29 mouse cellular contexts compared by ENCODE assay signal in the genomic region with DNA sequence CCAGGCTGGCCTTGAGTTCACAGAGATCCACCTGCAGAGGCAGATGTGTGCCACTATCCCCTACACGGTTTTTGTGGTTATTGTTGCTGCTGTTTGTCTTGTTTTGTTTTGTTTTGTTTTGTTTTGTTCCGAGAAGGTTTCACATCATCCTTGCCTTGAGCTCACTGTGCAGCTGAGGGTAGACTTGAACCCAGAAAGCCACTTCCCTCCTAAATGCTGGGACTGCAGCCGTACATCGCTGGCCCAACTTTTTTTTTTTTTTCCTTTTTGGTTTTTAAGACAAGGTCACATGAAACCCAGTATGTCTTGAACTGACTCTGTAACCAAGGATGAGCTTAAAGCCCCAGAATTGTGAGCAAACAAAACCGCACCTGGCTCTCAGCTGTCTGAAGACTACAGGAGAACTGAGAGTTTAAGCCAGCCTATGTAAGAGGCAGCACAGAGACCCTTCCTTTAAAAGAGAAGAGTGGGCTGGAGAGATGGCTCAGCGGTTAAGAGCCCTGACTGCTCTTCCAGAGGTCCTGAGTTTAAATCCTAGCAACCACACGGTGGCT. TPM values are rescaled to one million over a fixed set of nuclear protein-coding genes. Genes with fewer than 3 reads are reported as not detected.
DNase-seq lines count a peak whose midpoint lies in the region; ATAC-seq and TF ChIP-seq lines count a peak whose summit lies in the region.
"Had no signal": no experiment of that assay in that cellular context is flagged by ENCODE, and none has a peak within 500 bp of the region (broad histone marks: within the 10 kb centered on the region; RNA-seq: fewer than 3 reads in every experiment).

No protein-coding gene starts in this region.

- no peak for TF ChIP-seq EP300 in liver, postnatal 0 days (IDR thresholded peaks at IDR 0.05; ENCODE audit: low read depth)

- TF ChIP-seq CTCF in intestine, postnatal 0 days (IDR thresholded peaks at IDR 0.05; ENCODE audit: low read depth) = no peak
- TF ChIP-seq CTCF in liver, postnatal 0 days (IDR thresholded peaks at IDR 0.05; ENCODE audit: low read depth) = no peak

- peaks cover 11% of the 10 kb centered on the region for H3K4me1 ChIP-seq in intestine, embryonic 16.5 days (ENCODE audit: control insufficient read depth, insufficient read depth, low read length)
- H3K4me1 ChIP-seq in intestine, postnatal 0 days (replicated peaks; ENCODE audit: control insufficient read depth, insufficient read depth, low read length) = 0 out of 2 replicates have a peak, but pooled peaks cover 2% of the 10 kb centered on the region
- peaks cover 3% of the 10 kb centered on the region; the same call in 1 of the 2 replicates for H3K4me1 ChIP-seq in midbrain, embryonic 11.5 days (ENCODE audit: control insufficient read depth, insufficient read depth, low read length)
- H3K4me1 ChIP-seq in liver, postnatal 0 days (ENCODE audit: insufficient read depth) = 0 out of 2 replicates have a peak, but pooled peaks cover 5% of the 10 kb centered on the region

- no peak overlapping the region for H3K4me3 ChIP-seq in intestine, embryonic 16.5 days (ENCODE audit: low read length)
- no peak overlapping the region for H3K4me3 ChIP-seq in intestine, postnatal 0 days (ENCODE audit: low read depth, low read length)
- H3K4me3 ChIP-seq in midbrain, embryonic 11.5 days (ENCODE audit: low read depth, low read length) = no peak overlapping the region
- H3K4me3 ChIP-seq in liver, postnatal 0 days (ENCODE audit: low read depth, low read length) = no peak overlapping the region
- H3K4me3 ChIP-seq: embryonic facial prominence, embryonic 12.5 days; embryonic facial prominence, embryonic 15.5 days; gastrocnemius, adult 2 months; heart, embryonic 12.5 days; heart, embryonic 15.5 days; hindbrain, embryonic 10.5 days; hindbrain, embryonic 13.5 days had no signal

- H3K9me3 ChIP-seq in intestine, embryonic 16.5 days (ENCODE audit: control insufficient read depth, low read length) = no peaks in the 10 kb centered on the region
- H3K9me3 ChIP-seq in intestine, postnatal 0 days (ENCODE audit: control insufficient read depth) = no peaks in the 10 kb centered on the region
- no peaks in the 10 kb centered on the region for H3K9me3 ChIP-seq in midbrain, embryonic 11.5 days (ENCODE audit: control insufficient read depth, low read length)
- no peaks in the 10 kb centered on the region for H3K9me3 ChIP-seq in liver, postnatal 0 days (ENCODE audit: low read length)
- H3K9me3 ChIP-seq: embryonic facial prominence, embryonic 12.5 days; embryonic facial prominence, embryonic 15.5 days; heart, embryonic 12.5 days; heart, embryonic 15.5 days; hindbrain, embryonic 10.5 days; hindbrain, embryonic 13.5 days had no signal

- no peaks in the 10 kb centered on the region for H3K27me3 ChIP-seq in intestine, embryonic 16.5 days (replicated peaks; ENCODE audit: control insufficient read depth, insufficient read depth, low read length)
- H3K27me3 ChIP-seq in intestine, postnatal 0 days (replicated peaks; ENCODE audit: control insufficient read depth, insufficient read depth, low read length) = no peaks in the 10 kb centered on the region
- H3K27me3 ChIP-seq in midbrain, embryonic 11.5 days (ENCODE audit: control insufficient read depth, insufficient read depth, low read length) = no peaks in the 10 kb centered on the region
- no peaks in the 10 kb centered on the region for H3K27me3 ChIP-seq in liver, postnatal 0 days (ENCODE audit: insufficient read depth, low read length)
- H3K27me3 ChIP-seq: embryonic facial prominence, embryonic 15.5 days had no signal

- peak overlapping the region; percentile 18; the same call in 1 of the 2 replicates for H3K4me2 ChIP-seq in intestine, embryonic 16.5 days (ENCODE audit: low read depth, low read length)
- H3K4me2 ChIP-seq in intestine, postnatal 0 days (replicated peaks; ENCODE audit: low read depth) = no peak overlapping the region
- no peak overlapping the region for H3K4me2 ChIP-seq in midbrain, embryonic 11.5 days
- H3K4me2 ChIP-seq in liver, postnatal 0 days (ENCODE audit: low read depth, low read length) = no peak overlapping the region
- H3K4me2 ChIP-seq: embryonic facial prominence, embryonic 12.5 days; embryonic facial prominence, embryonic 15.5 days; heart, embryonic 12.5 days; heart, embryonic 15.5 days; hindbrain, embryonic 13.5 days had no signal

- peak; percentile 48 for DNase-seq in thymus, postnatal 0 days (ENCODE audit: low spot score)
- DNase-seq in thymus, postnatal 25 days = peak; percentile 46
- no peak for DNase-seq in heart, adult 18-20 months
- no peak for DNase-seq in embryo, embryonic 10.5 days (ENCODE audit: low spot score)
- DNase-seq in midbrain, embryonic 11.5 days (ENCODE audit: low spot score, missing footprints) = no peak
- DNase-seq in liver, postnatal 0 days = no peak
- DNase-seq: cerebellum, adult 11-12 months had no signal

- no peaks in the 10 kb centered on the region for H3K36me3 ChIP-seq in intestine, embryonic 16.5 days (ENCODE audit: control insufficient read depth, insufficient read depth, low read length)
- peaks cover 3% of the 10 kb centered on the region; the same call in 1 of the 2 replicates for H3K36me3 ChIP-seq in intestine, postnatal 0 days (ENCODE audit: control insufficient read depth, insufficient read depth)
- H3K36me3 ChIP-seq in midbrain, embryonic 11.5 days (ENCODE audit: control insufficient read depth, insufficient read depth, low read length) = no peaks in the 10 kb centered on the region
- no peaks in the 10 kb centered on the region for H3K36me3 ChIP-seq in liver, postnatal 0 days (replicated peaks; ENCODE audit: insufficient read depth, low read length)
- H3K36me3 ChIP-seq: embryonic facial prominence, embryonic 12.5 days; embryonic facial prominence, embryonic 15.5 days; heart, embryonic 12.5 days; heart, embryonic 15.5 days; hindbrain, embryonic 10.5 days; hindbrain, embryonic 13.5 days had no signal

- WGBS in intestine, embryonic 16.5 days = 75% methylated on average over 7 of the region's 7 CpGs
- WGBS in intestine, postnatal 0 days = 66% methylated on average over 7 of the region's 7 CpGs
- 69% methylated on average over 7 of the region's 7 CpGs for WGBS in midbrain, embryonic 11.5 days
- 66% methylated on average over 7 of the region's 7 CpGs for WGBS in liver, postnatal 0 days (ENCODE audit: insufficient replicate concordance)

- no peak overlapping the region for H3K9ac ChIP-seq in intestine, embryonic 16.5 days (ENCODE audit: low read depth, low read length)
- H3K9ac ChIP-seq in intestine, postnatal 0 days (ENCODE audit: low read depth, low read length) = no peak overlapping the region
- H3K9ac ChIP-seq in midbrain, embryonic 11.5 days (ENCODE audit: low read length) = no peak overlapping the region
- no peak overlapping the region for H3K9ac ChIP-seq in liver, postnatal 0 days (replicated peaks)
- H3K9ac ChIP-seq: embryonic facial prominence, embryonic 12.5 days; embryonic facial prominence, embryonic 15.5 days; forebrain, postnatal 0 days; heart, embryonic 12.5 days; heart, embryonic 15.5 days; hindbrain, embryonic 13.5 days had no signal

- no peak for ATAC-seq in intestine, embryonic 16.5 days
- ATAC-seq in intestine, postnatal 0 days = no peak
- no peak for ATAC-seq in midbrain, embryonic 11.5 days (ENCODE audit: low FRiP score)
- ATAC-seq in liver, postnatal 0 days = no peak
- ATAC-seq: forebrain, embryonic 14.5 days; forebrain, postnatal 0 days; hindbrain, embryonic 16.5 days had no signal

- H3K27ac ChIP-seq in intestine, embryonic 16.5 days (ENCODE audit: low read length) = no peak overlapping the region
- no peak overlapping the region for H3K27ac ChIP-seq in intestine, postnatal 0 days (ENCODE audit: low read depth, low read length)
- H3K27ac ChIP-seq in midbrain, embryonic 11.5 days (ENCODE audit: low read depth, low read length) = no peak overlapping the region
- H3K27ac ChIP-seq in liver, postnatal 0 days (ENCODE audit: low read depth) = no peak overlapping the region
- H3K27ac ChIP-seq: embryonic facial prominence, embryonic 12.5 days; embryonic facial prominence, embryonic 15.5 days; gastrocnemius, adult 2 months; heart, embryonic 15.5 days; hindbrain, embryonic 10.5 days; hindbrain, embryonic 13.5 days had no signal

RNA-seq across cellular contexts. Expression of a gene that starts 2.0 kb away (rescaled TPM):
- 253 and 283 TPM in 2 replicates for polyA plus RNA-seq in intestine, embryonic 16.5 days (2015; fragmentation: Nextera tagmentation; extraction: Ambion mirVana)
- polyA plus RNA-seq in intestine, postnatal 0 days (2015; fragmentation: Nextera tagmentation; extraction: Ambion mirVana) = 398 and 402 TPM in 2 replicates
- polyA plus RNA-seq in thymus, postnatal 0 days (2015; fragmentation: Nextera tagmentation; extraction: Ambion mirVana) = 8.9 and 9.3 TPM in 2 replicates
- total RNA-seq in heart, adult 18-20 months (2021) = 1 to 10 TPM; 1.4 to 2.4 TPM
- polyA plus RNA-seq in midbrain, embryonic 11.5 days (2014; fragmentation: Nextera tagmentation; extraction: Ambion mirVana) = not detected in 2 replicates
- polyA plus RNA-seq in liver, postnatal 0 days (2015; fragmentation: Nextera tagmentation; extraction: Ambion mirVana) = 1.7 and 2.8 TPM in 2 replicates
- total RNA-seq: adrenal gland, adult 8-10 months; adrenal gland, postnatal 25 days; gastrocnemius, adult 2 months; gastrocnemius, postnatal 14 days; gastrocnemius, postnatal 4 days had no signal
- polyA plus RNA-seq: embryonic facial prominence, embryonic 15.5 days; forebrain, embryonic 11.5 days had no signal

RNA-seq across cellular contexts. Expression of a gene that starts 7.4 kb away (rescaled TPM):
- 0.28 and 0.71 TPM in 2 replicates for polyA plus RNA-seq in intestine, embryonic 16.5 days (2015; fragmentation: Nextera tagmentation; extraction: Ambion mirVana)
- 0.25 and 0.31 TPM in 2 replicates for polyA plus RNA-seq in intestine, postnatal 0 days (2015; fragmentation: Nextera tagmentation; extraction: Ambion mirVana)
- polyA plus RNA-seq in thymus, postnatal 0 days (2015; fragmentation: Nextera tagmentation; extraction: Ambion mirVana) = 11.6 and 13.7 TPM in 2 replicates
- not detected for total RNA-seq in heart, adult 18-20 months (2021)
- polyA plus RNA-seq in midbrain, embryonic 11.5 days (2014; fragmentation: Nextera tagmentation; extraction: Ambion mirVana) = 0.42 TPM in 1 of 2 replicates, not detected in the other
- 1.0 and 1.4 TPM in 2 replicates for polyA plus RNA-seq in liver, postnatal 0 days (2015; fragmentation: Nextera tagmentation; extraction: Ambion mirVana)
- total RNA-seq: adrenal gland, postnatal 25 days; forebrain, postnatal 0 days; gastrocnemius, adult 2 months; gastrocnemius, postnatal 14 days; heart, postnatal 10 days; heart, postnatal 36 days; MEL had no signal
- polyA plus RNA-seq: forebrain, embryonic 11.5 days; hindbrain, embryonic 10.5 days; hindbrain, embryonic 13.5 days; hindbrain, embryonic 16.5 days had no signal

RNA-seq across cellular contexts. Expression of a gene that starts 12.0 kb away (rescaled TPM):
- polyA plus RNA-seq in intestine, embryonic 16.5 days (2015; fragmentation: Nextera tagmentation; extraction: Ambion mirVana) = 1.9 and 2.0 TPM in 2 replicates
- polyA plus RNA-seq in intestine, postnatal 0 days (2015; fragmentation: Nextera tagmentation; extraction: Ambion mirVana) = 0.30 and 0.82 TPM in 2 replicates
- 0.31 TPM in 1 of 2 replicates, not detected in the other for polyA plus RNA-seq in thymus, postnatal 0 days (2015; fragmentation: Nextera tagmentation; extraction: Ambion mirVana)
- not detected for total RNA-seq in heart, adult 18-20 months (2021)
- polyA plus RNA-seq in midbrain, embryonic 11.5 days (2014; fragmentation: Nextera tagmentation; extraction: Ambion mirVana) = 0.18 and 0.22 TPM in 2 replicates
- 28.0 and 30.8 TPM in 2 replicates for polyA plus RNA-seq in liver, postnatal 0 days (2015; fragmentation: Nextera tagmentation; extraction: Ambion mirVana)
- total RNA-seq: adrenal gland, adult 8-10 months; adrenal gland, postnatal 25 days; forebrain, postnatal 0 days; gastrocnemius, adult 2 months; gastrocnemius, postnatal 14 days; heart, postnatal 10 days; heart, postnatal 36 days; MEL had no signal
- polyA plus RNA-seq: brain, embryonic 14.5 days; frontal cortex, adult 2 months; heart, embryonic 15.5 days had no signal

RNA-seq across cellular contexts. Expression of a gene that starts 18.1 kb away (rescaled TPM):
- polyA plus RNA-seq in intestine, embryonic 16.5 days (2015; fragmentation: Nextera tagmentation; extraction: Ambion mirVana) = 626 and 669 TPM in 2 replicates
- 462 and 489 TPM in 2 replicates for polyA plus RNA-seq in intestine, postnatal 0 days (2015; fragmentation: Nextera tagmentation; extraction: Ambion mirVana)
- polyA plus RNA-seq in thymus, postnatal 0 days (2015; fragmentation: Nextera tagmentation; extraction: Ambion mirVana) = 741 and 749 TPM in 2 replicates
- total RNA-seq in heart, adult 18-20 months (2021) = 100 to 1,000 TPM; 226 to 256 TPM
- 826 and 909 TPM in 2 replicates for polyA plus RNA-seq in midbrain, embryonic 11.5 days (2014; fragmentation: Nextera tagmentation; extraction: Ambion mirVana)
- polyA plus RNA-seq in liver, postnatal 0 days (2015; fragmentation: Nextera tagmentation; extraction: Ambion mirVana) = 317 and 325 TPM in 2 replicates

RNA-seq across cellular contexts. Expression of a gene that starts 25.7 kb away (rescaled TPM):
- not detected in 2 replicates for polyA plus RNA-seq in intestine, embryonic 16.5 days (2015; fragmentation: Nextera tagmentation; extraction: Ambion mirVana)
- polyA plus RNA-seq in intestine, postnatal 0 days (2015; fragmentation: Nextera tagmentation; extraction: Ambion mirVana) = not detected in 2 replicates
- polyA plus RNA-seq in thymus, postnatal 0 days (2015; fragmentation: Nextera tagmentation; extraction: Ambion mirVana) = not detected in 2 replicates
- not detected for total RNA-seq in heart, adult 18-20 months (2021)
- not detected in 2 replicates for polyA plus RNA-seq in midbrain, embryonic 11.5 days (2014; fragmentation: Nextera tagmentation; extraction: Ambion mirVana)
- not detected in 2 replicates for polyA plus RNA-seq in liver, postnatal 0 days (2015; fragmentation: Nextera tagmentation; extraction: Ambion mirVana)
- total RNA-seq: adrenal gland, adult 8-10 months; adrenal gland, postnatal 25 days; forebrain, postnatal 0 days; gastrocnemius, adult 2 months; gastrocnemius, postnatal 14 days; gastrocnemius, postnatal 4 days; heart, postnatal 10 days; heart, postnatal 36 days; MEL had no signal
- polyA plus RNA-seq: brain, embryonic 14.5 days; embryonic facial prominence, embryonic 12.5 days; forebrain, embryonic 11.5 days; forebrain, embryonic 14.5 days; forebrain, postnatal 0 days; frontal cortex, adult 2 months; heart, embryonic 12.5 days; heart, embryonic 15.5 days; hindbrain, embryonic 10.5 days; hindbrain, embryonic 13.5 days; hindbrain, embryonic 16.5 days had no signal

Comparison
In these comparisons a context has a peak if more than half of its experiments do, and no peak if none do; other contexts are left out.
1. DNase-seq: peak in thymus, postnatal 0 days (single experiment) and thymus, postnatal 25 days (single experiment); none in heart, adult 18-20 months (0 of 2), embryo, embryonic 10.5 days (single experiment), midbrain, embryonic 11.5 days (single experiment) and liver, postnatal 0 days (single experiment).
2. RNA of a gene that starts 2.0 kb away (polyA plus RNA-seq): 398 to 402 TPM in intestine, postnatal 0 days and 253 to 283 TPM in intestine, embryonic 16.5 days; 8.9 to 9.3 TPM in thymus, postnatal 0 days, 1.7 to 2.8 TPM in liver, postnatal 0 days and not detected in midbrain, embryonic 11.5 days; every median in the first group is over 10 times any median in the second.